Mouse (Mus musculus) ovary, postnatal 14 days (tissue): ENCODE measurements around the gene Ifit1bl2.
A peak's percentile ranks its signal among the peaks of the same experiment; 100 is the strongest.
"Not testable (repeated sequence)": the region's sequence is repeated elsewhere in the genome, so short reads cannot be mapped to it uniquely, and the experiment has no call there.

ENCODE experiments used
- DNase-seq: peaks from one replicate; pipeline ENCODE4 v3.0.0; 2022; ENCODE audit warnings: low spot score

Gene Ifit1bl2

GRCm38 (mm10) chr19:34610118-34610517 is 30.4 kb downstream of the Ifit1bl2 start:
- DNase-seq: not testable (repeated sequence)

- not testable (repeated sequence) for DNase-seq
Measured at GRCm38 (mm10) chr19:34607237-34608051, 33.1 kb downstream of the Ifit1bl2 start, which contains the start of gene Ifit3b. Ifit3b (plus strand) TSS chr19:34607970.

- no peak for DNase-seq
Measured at GRCm38 (mm10) chr19:34605472-34605871, 35.1 kb downstream of the Ifit1bl2 start.

GRCm38 (mm10) chr19:34601888-34602287 is 38.7 kb downstream of the Ifit1bl2 start, which contains the start of gene Ifit1bl1:
Ifit1bl1 (minus strand) TSS chr19:34601956.
- not testable (repeated sequence) for DNase-seq

GRCm38 (mm10) chr19:34599250-34599649 is 41.3 kb downstream of the Ifit1bl2 start:
- not testable (repeated sequence) for DNase-seq

GRCm38 (mm10) chr19:34598341-34598740 is 42.2 kb downstream of the Ifit1bl2 start:
- DNase-seq: peak; percentile 62

- DNase-seq: no peak
Measured at GRCm38 (mm10) chr19:34596811-34597210, 43.7 kb downstream of the Ifit1bl2 start.

GRCm38 (mm10) chr19:34594523-34594922 is 46.0 kb downstream of the Ifit1bl2 start:
- DNase-seq: not testable (repeated sequence)

GRCm38 (mm10) chr19:34593456-34593855 is 47.1 kb downstream of the Ifit1bl2 start:
- no peak for DNase-seq

GRCm38 (mm10) chr19:34588959-34589358 is 51.6 kb downstream of the Ifit1bl2 start:
- DNase-seq: no peak

- not testable (repeated sequence) for DNase-seq
Measured at GRCm38 (mm10) chr19:34587898-34588692, 52.4 kb downstream of the Ifit1bl2 start.

GRCm38 (mm10) chr19:34585740-34586458 is 54.6 kb downstream of the Ifit1bl2 start:
- not testable (repeated sequence) for DNase-seq

- not testable (repeated sequence) for DNase-seq
Measured at GRCm38 (mm10) chr19:34583126-34583766, 57.3 kb downstream of the Ifit1bl2 start, which contains the start of gene Ifit3. Ifit3 (plus strand) TSS chr19:34583531.

GRCm38 (mm10) chr19:34582696-34583095 is 57.8 kb downstream of the Ifit1bl2 start:
- not testable (repeated sequence) for DNase-seq

- no peak for DNase-seq
Measured at GRCm38 (mm10) chr19:34577121-34577520, 63.4 kb downstream of the Ifit1bl2 start.

- no peak for DNase-seq
Measured at GRCm38 (mm10) chr19:34573650-34574049, 66.9 kb downstream of the Ifit1bl2 start.

GRCm38 (mm10) chr19:34571080-34571479 is 69.5 kb downstream of the Ifit1bl2 start:
- DNase-seq: no peak

GRCm38 (mm10) chr19:34569896-34570476 is 70.6 kb downstream of the Ifit1bl2 start:
- DNase-seq: no peak

GRCm38 (mm10) chr19:34568988-34569895 is 71.3 kb downstream of the Ifit1bl2 start:
- DNase-seq: no peak
